Mouse (Mus musculus) cerebellum, adult 2 months (tissue): ENCODE data around the gene Olfr313. TPM values are rescaled to one million over a fixed set of nuclear protein-coding genes. Genes with fewer than 3 reads are reported as not detected.

Experiments
- DNase-seq, 2 experiments: peaks; one replicate each; pipeline ENCODE4 v3.0.0; 2021
- H3K27ac ChIP-seq: fragments of 200-500 bp; 2 replicates; pipeline ENCODE4 v1.5.1; 2012; ENCODE audit warnings: low read length, control low read depth, inconsistent platforms; ENCODE audit not compliant: insufficient read depth
- H3K27me3 ChIP-seq: fragments of 200-500 bp; 2 replicates; pipeline ENCODE4 v1.6.1; 2012; ENCODE audit warnings: inconsistent platforms, mild to moderate bottlenecking, low read length, moderate library complexity; ENCODE audit not compliant: control insufficient read depth, insufficient read depth
- H3K4me1 ChIP-seq: fragments of 200-500 bp; 2 replicates; pipeline ENCODE4 v1.6.1; 2011; ENCODE audit warnings: low read length; ENCODE audit not compliant: control insufficient read depth, insufficient read depth
- H3K4me3 ChIP-seq: fragments of 200-500 bp; replicated peaks from 2 replicates; pipeline ENCODE3; 2011; ENCODE audit warnings: mild to moderate bottlenecking, low read depth, low read length, control low read depth; ENCODE audit not compliant: insufficient read depth
- CTCF ChIP-seq: fragments of 200-500 bp; IDR thresholded peaks from 2 replicates; pipeline ENCODE4 v1.5.1; 2011; ENCODE audit warnings: low read depth, mild to moderate bottlenecking, control low read depth, low read length, moderate library complexity, borderline replicate concordance; ENCODE audit not compliant: insufficient read depth
- POLR2A ChIP-seq: fragments of 200-500 bp; IDR thresholded peaks from 2 replicates; pipeline ENCODE4 v1.6.1; 2011; ENCODE audit warnings: low read length, control low read depth, borderline replicate concordance; ENCODE audit not compliant: insufficient read depth
- WGBS: fragments of 180-500 bp; shearing (Covaris S2); methylation state at CpG from one replicate; pipeline ENCODE4 v1.1.7; 2018; 5-methylcytosine and 5-hydroxymethylcytosine counted together
- polyA plus RNA-seq: library from polyadenylated mRNA; depleted of rRNA; stranded (reverse); fragments of >200 nt; gene quantifications from 2 replicates; pipeline ENCODE4 v1.2.3, GENCODE M21; 2012; rRNA removed

Olfr313 gene
- polyA plus RNA-seq, 1 experiment = not detected

- 3% methylated on average over 37 of the region's 37 CpGs for WGBS
- TF ChIP-seq CTCF = 0 out of 2 replicates have a peak, but pooled peaks have one; percentile 5
- peak; percentile 45; the same call in 1 of the 2 replicates for TF ChIP-seq POLR2A
- H3K27ac ChIP-seq = peak within 1 kb of the TSS; percentile 12; the same call in 1 of the 2 replicates
These were observed 52.5 kb downstream of the Olfr313 start, which contains the start of gene 2810021J22Rik for GRCm38 (mm10) chr11:58867039-58867953. TSS of gene 2810021J22Rik (plus strand) at chr11:58867216.

DNA sequence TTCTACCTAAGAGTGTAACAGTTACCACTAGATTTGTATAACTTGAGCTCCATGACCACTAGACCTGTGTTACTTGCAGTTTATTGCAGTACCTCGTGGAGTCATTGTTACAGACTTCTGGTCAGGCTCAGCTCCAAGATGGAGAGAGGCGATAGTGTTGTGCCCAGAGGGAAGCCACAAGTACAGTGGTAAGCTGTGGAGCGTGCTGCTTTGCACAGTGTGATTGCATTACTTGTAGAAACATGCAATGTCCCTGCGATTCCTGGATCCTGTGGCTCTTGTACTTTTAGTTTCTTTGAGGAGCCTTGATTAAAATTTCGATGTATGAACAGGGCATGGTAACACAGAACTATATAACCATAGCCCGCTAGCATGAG is 53.1 kb downstream of the Olfr313 start:
- peak overlapping the region; percentile 90 for H3K4me3 ChIP-seq
- TF ChIP-seq CTCF = no peak
- no peak for TF ChIP-seq POLR2A
- 61% methylated on average over 6 of the region's 6 CpGs for WGBS
- no peak for DNase-seq
- no peaks in the 10 kb centered on the region for H3K27me3 ChIP-seq
- peaks cover 4% of the 10 kb centered on the region; the same call in 1 of the 2 replicates for H3K4me1 ChIP-seq
- H3K27ac ChIP-seq = no peak overlapping the region

More at GRCm38 (mm10) chr11:58867039-58867953, 52.5 kb downstream of the Olfr313 start, which contains the start of gene 2810021J22Rik:
- DNase-seq = peak; percentile 84 to 86
- Histone ChIP-seq H3K27me3 (no peaks in the 10 kb centered on the region), H3K4me1 (peaks cover 4% of the 10 kb centered on the region; the same call in 1 of the 2 replicates), H3K4me3 (peak within 1 kb of the TSS; percentile 90)

Other genes starting within 250 kb of the Olfr313 start
- gene Olfr224, start 244.4 kb upstream of the Olfr313 start, polyA plus RNA-seq = 0.08 TPM in 1 of 2 replicates, not detected in the other
- gene Olfr325, start 237.3 kb upstream of the Olfr313 start, polyA plus RNA-seq = not detected in 2 replicates
- not detected in 2 replicates for gene Olfr324, start 219.9 kb upstream of the Olfr313 start, polyA plus RNA-seq
- gene 2210407C18Rik, start 198.9 kb upstream of the Olfr313 start, polyA plus RNA-seq = not detected in 2 replicates
- not detected in 2 replicates for gene Olfr323, start 184.5 kb upstream of the Olfr313 start, polyA plus RNA-seq
- 0.28 and 0.29 TPM in 2 replicates for gene Trim58, start 174.5 kb upstream of the Olfr313 start, polyA plus RNA-seq
- not detected in 2 replicates for gene Olfr322, start 156.2 kb upstream of the Olfr313 start, polyA plus RNA-seq
- gene Olfr320, start 133.9 kb upstream of the Olfr313 start, polyA plus RNA-seq = not detected in 2 replicates
- gene Olfr319, start 115.8 kb upstream of the Olfr313 start, polyA plus RNA-seq = not detected in 2 replicates
- gene Olfr318, start 91.0 kb upstream of the Olfr313 start, polyA plus RNA-seq = not detected in 2 replicates
- 0.03 TPM in 1 of 2 replicates, not detected in the other for gene Olfr317, start 75.8 kb upstream of the Olfr313 start, polyA plus RNA-seq
- gene Olfr316, start 62.3 kb upstream of the Olfr313 start, polyA plus RNA-seq = not detected in 2 replicates
- not detected in 2 replicates for gene Olfr315, start 41.8 kb upstream of the Olfr313 start, polyA plus RNA-seq
- gene Olfr314, start 32.0 kb upstream of the Olfr313 start, polyA plus RNA-seq = not detected in 2 replicates
- 1.5 and 1.6 TPM in 2 replicates for gene Fam183b, start 13.0 kb upstream of the Olfr313 start, polyA plus RNA-seq
- not detected in 2 replicates for gene Olfr312, start 14.2 kb downstream of the Olfr313 start, polyA plus RNA-seq
- gene Olfr311, start 24.3 kb downstream of the Olfr313 start, polyA plus RNA-seq = not detected in 2 replicates
- gene Gm12258, start 32.2 kb downstream of the Olfr313 start, polyA plus RNA-seq = 22.5 and 24.5 TPM in 2 replicates
- gene 2810021J22Rik, start 52.2 kb downstream of the Olfr313 start, polyA plus RNA-seq = 6.7 and 8.0 TPM in 2 replicates
- 5.4 and 6.3 TPM in 2 replicates for gene Zfp39, start 89.2 kb downstream of the Olfr313 start, polyA plus RNA-seq
- gene Btnl10, start 102.9 kb downstream of the Olfr313 start, polyA plus RNA-seq = not detected in 2 replicates
- gene Rnf187, start 123.9 kb downstream of the Olfr313 start, polyA plus RNA-seq = 578 and 589 TPM in 2 replicates
- 154 and 186 TPM in 2 replicates for gene Hist3h2ba, start 133.9 kb downstream of the Olfr313 start, polyA plus RNA-seq
- 41.3 and 43.2 TPM in 2 replicates for gene Hist3h2a, start 139.7 kb downstream of the Olfr313 start, polyA plus RNA-seq
- gene Trim17, start 139.7 kb downstream of the Olfr313 start, polyA plus RNA-seq = 3.5 and 4.8 TPM in 2 replicates
- 25.3 and 27.5 TPM in 2 replicates for gene Trim11, start 163.1 kb downstream of the Olfr313 start, polyA plus RNA-seq